Mouse (Mus musculus) megakaryocyte-erythroid progenitor cell, adult 5-6 weeks (primary cell): ENCODE measurements around the gene 2610301B20Rik. TPM values are rescaled to one million over a fixed set of nuclear protein-coding genes. Genes with fewer than 3 reads are reported as not detected.
"Not testable (repeated sequence)": the region's sequence is repeated elsewhere in the genome, so short reads cannot be mapped to it uniquely, and the experiment has no call there.

ENCODE experiments used
- ATAC-seq: replicated peaks from 2 replicates; pipeline ENCODE4 v1.8.0; 2016; ENCODE audit warnings: mild to moderate bottlenecking, inconsistent platforms; ENCODE audit not compliant: severe bottlenecking, poor library complexity, low FRiP score, low TSS enrichment
- total RNA-seq, 2 experiments: library from RNA; stranded (forward) in 1 of 2; stranded (reverse) in 1 of 2; fragments of 200-1000, 215-1000 nt in 1 of 2; fragments of >200 nt in 1 of 2; fragmentation: Nextera tagmentation in 1 of 2; gene quantifications; 2 replicates each; pipeline ENCODE4 v1.2.3; 2014 to 2017

Gene 2610301B20Rik
- total RNA-seq, 2 experiments from 2014 or later, result 7.7 to 22.9 TPM

GRCm38 (mm10) chr4:10896859-10897258 lies 22.6 kb downstream of the 2610301B20Rik start:
- ATAC-seq, result peak; percentile 94

GRCm38 (mm10) chr4:10905234-10905801 lies 31.0 kb downstream of the 2610301B20Rik start:
- ATAC-seq, result peak; percentile 76

GRCm38 (mm10) chr4:10911417-10911816 lies 37.1 kb downstream of the 2610301B20Rik start:
- not testable (repeated sequence) for ATAC-seq

GRCm38 (mm10) chr4:10911909-10912478 lies 37.7 kb downstream of the 2610301B20Rik start:
- ATAC-seq, result no peak

- peak; percentile 67 for ATAC-seq
These were observed 38.5 kb downstream of the 2610301B20Rik start for GRCm38 (mm10) chr4:10912611-10913301.

- no peak for ATAC-seq
These were observed 39.1 kb downstream of the 2610301B20Rik start for GRCm38 (mm10) chr4:10913409-10913808.

GRCm38 (mm10) chr4:10914766-10915165 lies 40.5 kb downstream of the 2610301B20Rik start:
- ATAC-seq, result peak; percentile 94

GRCm38 (mm10) chr4:10915271-10915670 lies 41.0 kb downstream of the 2610301B20Rik start:
- no peak for ATAC-seq

- ATAC-seq, result no peak
These were observed 44.1 kb downstream of the 2610301B20Rik start for GRCm38 (mm10) chr4:10918402-10918801.

GRCm38 (mm10) chr4:10919097-10919496 lies 44.8 kb downstream of the 2610301B20Rik start:
- 0 out of 2 replicates have a peak, but pooled peaks have one; percentile 15 for ATAC-seq

- no peak for ATAC-seq
These were observed 45.2 kb downstream of the 2610301B20Rik start for GRCm38 (mm10) chr4:10919530-10919929.

GRCm38 (mm10) chr4:10919987-10920386 lies 45.7 kb downstream of the 2610301B20Rik start:
- ATAC-seq, result no peak

GRCm38 (mm10) chr4:10920622-10921021 lies 46.3 kb downstream of the 2610301B20Rik start:
- ATAC-seq, result no peak

GRCm38 (mm10) chr4:10923180-10923579 lies 48.9 kb downstream of the 2610301B20Rik start:
- ATAC-seq, result no peak

- no peak for ATAC-seq
These were observed 49.8 kb downstream of the 2610301B20Rik start for GRCm38 (mm10) chr4:10924140-10924539.

- ATAC-seq, result no peak
These were observed 50.2 kb downstream of the 2610301B20Rik start for GRCm38 (mm10) chr4:10924541-10924940.

- ATAC-seq, result no peak
These were observed 52.1 kb downstream of the 2610301B20Rik start for GRCm38 (mm10) chr4:10926416-10926815.

- no peak for ATAC-seq
These were observed 53.9 kb downstream of the 2610301B20Rik start for GRCm38 (mm10) chr4:10928158-10928557.

GRCm38 (mm10) chr4:10929726-10930125 lies 55.4 kb downstream of the 2610301B20Rik start:
- ATAC-seq, result no peak

GRCm38 (mm10) chr4:10931040-10931439 lies 56.7 kb downstream of the 2610301B20Rik start:
- no peak for ATAC-seq
